Mouse (Mus musculus): ENCODE measurements around the gene Cradd. TPM values are rescaled to one million over a fixed set of nuclear protein-coding genes. Genes with fewer than 3 reads are reported as not detected.

Gene Cradd
- polyA plus RNA-seq, 1 experiment from 2014 or later = 9.8 TPM

DNA sequence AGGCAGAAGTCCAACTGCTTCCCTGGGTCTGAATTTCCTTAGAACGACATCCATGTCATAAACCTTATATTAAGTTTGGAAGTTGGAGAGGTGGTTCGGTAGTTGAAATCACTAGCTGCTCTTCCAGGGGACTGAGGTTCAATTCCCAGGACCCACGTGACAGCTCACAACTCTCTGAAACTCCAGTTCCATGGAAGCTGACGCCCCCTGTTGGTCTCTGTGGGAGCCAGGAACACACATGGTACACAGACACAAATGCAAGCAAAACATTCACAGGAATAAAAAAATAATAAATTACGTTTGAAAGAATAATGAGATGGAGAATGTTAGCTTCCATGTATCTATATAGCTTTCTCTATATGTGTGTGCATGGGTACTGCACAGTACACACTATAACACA is 16.0 kb downstream of the Cradd start:
- WGBS = 89% methylated on average over 5 of the region's 5 CpGs
- TF ChIP-seq EP300 (optimal IDR thresholded peaks at IDR 0.05) (no peak), CTCF (IDR thresholded peaks at IDR 0.05; ENCODE audit: low read depth) (peak; percentile 32)
- H3K36me3 ChIP-seq (ENCODE audit: control insufficient read depth, insufficient read depth, low read length) = no peaks in the 10 kb centered on the region
- H3K9ac ChIP-seq (ENCODE audit: low read length) = no peak overlapping the region
- no peak overlapping the region for H3K4me3 ChIP-seq (ENCODE audit: low read depth, low read length)
- peaks cover 4% of the 10 kb centered on the region for H3K4me1 ChIP-seq (replicated peaks; ENCODE audit: control insufficient read depth, insufficient read depth)
- no peaks in the 10 kb centered on the region for H3K27me3 ChIP-seq (ENCODE audit: control insufficient read depth, insufficient read depth, low read length)
- peak overlapping the region; percentile 58; the same call in 1 of the 2 replicates for H3K27ac ChIP-seq (replicated peaks)
- no peak overlapping the region for H3K4me2 ChIP-seq (replicated peaks; ENCODE audit: low read depth)
- no peak for DNase-seq (ENCODE audit: low spot score)
- H3K9me3 ChIP-seq (ENCODE audit: control insufficient read depth, low read length) = no peaks in the 10 kb centered on the region
- no peak for ATAC-seq (ENCODE audit: low FRiP score, low TSS enrichment)

DNA sequence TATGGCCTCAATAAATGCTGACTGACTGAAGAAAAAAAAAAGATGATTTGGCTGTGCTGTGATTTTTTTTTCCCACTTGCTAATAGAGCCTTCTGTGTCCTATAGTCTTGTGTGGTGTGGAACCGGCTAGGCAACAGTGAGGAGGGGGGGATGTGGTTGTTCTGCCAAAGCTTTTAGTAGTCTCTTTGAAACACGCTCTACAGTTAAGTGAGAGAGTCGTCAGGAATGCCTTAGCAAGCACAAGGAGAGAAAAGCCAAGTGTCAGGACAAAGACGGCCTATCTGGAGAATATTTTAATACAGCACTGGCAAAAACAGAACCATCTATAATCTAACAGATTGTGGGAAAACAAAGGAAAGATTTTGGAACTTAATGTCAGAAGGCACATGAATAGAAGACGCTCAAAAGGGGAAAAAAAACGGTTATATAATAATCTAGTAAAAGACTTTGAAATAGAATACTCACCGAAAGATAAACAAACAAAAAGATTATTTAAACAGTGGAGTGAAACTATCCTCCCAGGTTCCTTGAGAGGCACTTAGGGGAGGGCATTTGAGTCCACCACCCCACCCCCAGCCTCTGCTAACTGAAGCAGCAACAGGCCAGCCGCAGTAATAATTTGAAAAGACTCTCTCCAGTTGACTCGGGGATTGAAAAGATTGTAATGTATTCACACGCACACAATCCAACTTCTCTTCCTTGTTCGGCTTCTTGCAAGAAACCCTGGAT is 16.9 kb downstream of the Cradd start:
- Histone ChIP-seq H3K27ac (replicated peaks) (peak overlapping the region; percentile 58; the same call in 1 of the 2 replicates), H3K36me3 (ENCODE audit: control insufficient read depth, insufficient read depth, low read length) (no peaks in the 10 kb centered on the region), H3K27me3 (ENCODE audit: control insufficient read depth, insufficient read depth, low read length) (no peaks in the 10 kb centered on the region), H3K4me2 (replicated peaks; ENCODE audit: low read depth) (peak overlapping the region; percentile 23; the same call in 1 of the 2 replicates), H3K9me3 (ENCODE audit: control insufficient read depth, low read length) (no peaks in the 10 kb centered on the region), H3K4me3 (ENCODE audit: low read depth, low read length) (no peak overlapping the region), H3K4me1 (replicated peaks; ENCODE audit: control insufficient read depth, insufficient read depth) (peaks cover 4% of the 10 kb centered on the region), H3K9ac (ENCODE audit: low read length) (no peak overlapping the region)
- ATAC-seq (ENCODE audit: low FRiP score, low TSS enrichment) (peak; percentile 64; the same call in 1 of the 2 replicates), DNase-seq (ENCODE audit: low spot score) (no peak)
- TF ChIP-seq CTCF (IDR thresholded peaks at IDR 0.05; ENCODE audit: low read depth) (no peak), EP300 (optimal IDR thresholded peaks at IDR 0.05) (no peak)
- WGBS = 15% methylated on average over 11 of the region's 11 CpGs

DNA sequence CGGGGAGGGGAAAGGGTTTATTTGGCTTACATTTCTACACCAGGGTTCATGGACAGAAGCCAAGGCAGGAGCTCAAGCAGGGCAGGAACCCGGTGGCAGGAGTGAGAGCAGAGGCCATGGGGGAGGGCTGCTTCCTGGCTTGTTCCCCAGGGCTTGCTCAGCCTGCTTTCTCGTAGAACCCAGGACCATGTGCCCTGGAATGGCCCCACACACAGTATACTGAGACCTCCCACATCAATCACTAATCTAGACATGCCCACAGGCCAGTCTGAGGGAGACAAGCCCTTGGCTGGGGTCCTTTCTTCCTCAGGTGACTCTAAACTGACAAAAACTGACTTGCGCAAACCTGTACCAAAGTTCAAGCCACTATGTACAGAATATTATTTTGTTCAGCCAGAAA is 19.7 kb downstream of the Cradd start:
- Histone ChIP-seq H3K4me1 (replicated peaks; ENCODE audit: control insufficient read depth, insufficient read depth) (peaks cover 4% of the 10 kb centered on the region), H3K27ac (replicated peaks) (no peak overlapping the region), H3K9ac (ENCODE audit: low read length) (no peak overlapping the region), H3K27me3 (ENCODE audit: control insufficient read depth, insufficient read depth, low read length) (no peaks in the 10 kb centered on the region), H3K9me3 (ENCODE audit: control insufficient read depth, low read length) (no peaks in the 10 kb centered on the region), H3K4me2 (replicated peaks; ENCODE audit: low read depth) (no peak overlapping the region), H3K36me3 (ENCODE audit: control insufficient read depth, insufficient read depth, low read length) (no peaks in the 10 kb centered on the region), H3K4me3 (ENCODE audit: low read depth, low read length) (no peak overlapping the region)
- 37% methylated on average over 4 of the region's 4 CpGs for WGBS
- no peak for ATAC-seq (ENCODE audit: low FRiP score, low TSS enrichment)
- DNase-seq (ENCODE audit: low spot score) = no peak
- TF ChIP-seq EP300 (optimal IDR thresholded peaks at IDR 0.05) = no peak
- no peak for TF ChIP-seq CTCF (IDR thresholded peaks at IDR 0.05; ENCODE audit: low read depth)

DNA sequence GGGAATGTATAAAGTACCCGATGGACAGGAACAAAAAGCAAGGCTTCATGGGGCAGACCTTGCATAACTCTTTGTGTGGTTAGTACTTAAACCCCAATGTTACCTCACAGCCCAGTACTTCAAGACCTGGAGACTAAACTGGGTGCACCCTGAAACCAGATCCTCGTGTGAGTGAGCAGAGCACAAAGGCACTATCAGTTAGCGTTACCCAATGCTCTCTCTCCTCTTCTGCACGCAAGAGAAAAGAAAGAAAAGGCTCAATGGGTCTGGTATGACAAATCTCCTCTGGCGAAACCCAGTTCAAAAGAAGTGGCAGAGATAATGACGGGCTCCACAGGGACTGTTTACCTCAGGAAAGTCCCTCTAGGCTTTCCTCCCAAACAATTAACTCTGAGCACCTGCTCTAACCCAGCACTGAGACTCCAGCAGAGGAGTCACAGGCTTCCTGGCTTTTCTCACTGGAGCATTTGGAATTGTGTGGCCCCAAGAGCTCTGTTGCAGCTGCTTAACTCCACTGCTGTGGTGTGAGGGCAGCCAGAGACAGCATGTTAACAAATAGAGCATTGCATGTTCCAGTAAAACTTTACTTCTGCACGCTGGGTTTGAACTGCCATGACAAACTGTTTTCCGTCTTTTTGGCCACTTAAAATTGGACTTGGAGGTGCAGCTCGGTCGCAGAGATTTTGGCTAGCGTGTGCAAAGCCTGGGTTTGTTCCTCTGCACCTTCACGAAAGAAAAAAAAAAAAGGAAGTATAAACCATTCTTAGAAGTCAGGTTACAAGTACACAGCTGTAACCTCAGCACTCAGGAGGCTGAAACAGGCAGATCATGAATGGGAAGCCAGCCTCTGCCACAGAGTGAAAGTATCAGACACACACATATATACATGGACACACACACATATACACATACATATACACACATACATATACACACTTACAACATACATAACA is 21.4 kb downstream of the Cradd start:
- DNase-seq (ENCODE audit: low spot score) = no peak
- TF ChIP-seq CTCF (IDR thresholded peaks at IDR 0.05; ENCODE audit: low read depth) = no peak
- WGBS = 64% methylated on average over 12 of the region's 12 CpGs

DNA sequence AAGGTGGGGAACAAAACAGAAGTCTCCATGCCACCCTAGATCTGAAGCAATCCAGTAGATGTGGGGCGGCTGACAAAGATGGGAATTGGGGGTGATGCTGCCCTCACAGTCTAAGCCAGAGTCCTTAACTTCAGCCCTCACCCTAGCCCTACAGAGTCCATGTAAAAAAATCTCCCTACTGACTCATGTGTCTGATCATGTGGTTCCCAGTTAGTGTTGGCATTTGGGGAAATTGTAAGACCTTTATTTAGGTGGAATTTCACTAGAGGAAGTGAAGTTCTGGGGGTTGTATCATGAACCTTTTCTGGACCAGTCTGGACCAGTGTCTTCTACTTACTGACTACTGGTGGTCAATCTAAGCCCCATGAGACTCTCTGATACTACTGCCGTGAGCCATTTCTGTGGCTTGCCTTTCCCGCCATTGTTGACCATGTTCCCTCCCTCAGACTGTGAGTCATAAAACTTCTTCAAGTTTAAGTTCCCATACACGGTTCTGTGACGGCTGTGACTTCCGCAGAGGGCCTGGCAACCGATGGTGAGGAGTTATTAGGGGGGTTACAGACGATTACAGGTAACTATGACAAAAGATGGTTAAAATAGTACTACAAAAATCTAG is 23.6 kb downstream of the Cradd start:
- ATAC-seq (ENCODE audit: low FRiP score, low TSS enrichment) (no peak), DNase-seq (ENCODE audit: low spot score) (no peak)
- Histone ChIP-seq H3K27me3 (ENCODE audit: control insufficient read depth, insufficient read depth, low read length) (no peaks in the 10 kb centered on the region), H3K4me3 (ENCODE audit: low read depth, low read length) (no peak overlapping the region), H3K4me1 (replicated peaks; ENCODE audit: control insufficient read depth, insufficient read depth) (no peaks in the 10 kb centered on the region), H3K4me2 (replicated peaks; ENCODE audit: low read depth) (no peak overlapping the region), H3K9ac (ENCODE audit: low read length) (no peak overlapping the region), H3K36me3 (ENCODE audit: control insufficient read depth, insufficient read depth, low read length) (no peaks in the 10 kb centered on the region), H3K27ac (replicated peaks) (no peak overlapping the region), H3K9me3 (ENCODE audit: control insufficient read depth, low read length) (no peaks in the 10 kb centered on the region)
- TF ChIP-seq EP300 (optimal IDR thresholded peaks at IDR 0.05) (no peak), CTCF (IDR thresholded peaks at IDR 0.05; ENCODE audit: low read depth) (no peak)
- 75% methylated on average over 8 of the region's 8 CpGs for WGBS

More for the DNA sequence above, 21.4 kb downstream of the Cradd start:
- H3K36me3 ChIP-seq (ENCODE audit: control insufficient read depth, insufficient read depth, low read length) = no peaks in the 10 kb centered on the region
- H3K4me1 ChIP-seq (replicated peaks; ENCODE audit: control insufficient read depth, insufficient read depth) = peaks cover under 1% of the 10 kb centered on the region
- H3K4me2 ChIP-seq (replicated peaks; ENCODE audit: low read depth) = no peak overlapping the region
- no peak overlapping the region for H3K4me3 ChIP-seq (ENCODE audit: low read depth, low read length)
- no peak overlapping the region for H3K27ac ChIP-seq (replicated peaks)
- no peak overlapping the region for H3K9ac ChIP-seq (ENCODE audit: low read length)
- H3K9me3 ChIP-seq (ENCODE audit: control insufficient read depth, low read length) = no peaks in the 10 kb centered on the region
- ATAC-seq (ENCODE audit: low FRiP score, low TSS enrichment) = no peak
- no peaks in the 10 kb centered on the region for H3K27me3 ChIP-seq (ENCODE audit: control insufficient read depth, insufficient read depth, low read length)
